Mouse (Mus musculus): ENCODE results near the gene Wnt16. TPM values are rescaled to one million over a fixed set of nuclear protein-coding genes. Genes with fewer than 3 reads are reported as not detected.
A peak's percentile ranks its signal among the peaks of the same experiment; 100 is the strongest.
"Not testable (repeated sequence)": the region's sequence is repeated elsewhere in the genome, so short reads cannot be mapped to it uniquely, and the experiment has no call there.

The Wnt16 gene
- 0.13 and 0.41 TPM in 2 replicates for polyA plus RNA-seq (2016; fragmentation: Nextera tagmentation; extraction: Ambion mirVana)

GRCm38 (mm10) chr6:22288004-22288736, at the start of gene Wnt16:
Wnt16 (plus strand) TSS chr6:22288227.
- Histone ChIP-seq H3K9me3 (no peaks in the 10 kb centered on the region), H3K4me3 (peak within 1 kb of the TSS; percentile 46), H3K9ac (replicated peaks) (peak within 1 kb of the TSS; percentile 43), H3K36me3 (no peaks in the 10 kb centered on the region), H3K4me1 (peaks cover 22% of the 10 kb centered on the region), H3K27me3 (peaks cover 44% of the 10 kb centered on the region), H3K4me2 (replicated peaks) (peak within 1 kb of the TSS; percentile 92), H3K27ac (replicated peaks) (no peak within 1 kb of the TSS)
- ATAC-seq (ENCODE audit: low FRiP score, low read depth), result peak; percentile 77
- 1% methylated on average over 20 of the region's 20 CpGs for WGBS

GRCm38 (mm10) chr6:22243321-22243720, 44.7 kb upstream of the Wnt16 start:
- H3K9me3 ChIP-seq, result no peaks in the 10 kb centered on the region
- WGBS, result 62% methylated on average over 8 of the region's 8 CpGs
- H3K27ac ChIP-seq (replicated peaks), result no peak overlapping the region
- H3K4me2 ChIP-seq (replicated peaks), result no peak overlapping the region
- no peaks in the 10 kb centered on the region for H3K4me1 ChIP-seq
- no peak for ATAC-seq (ENCODE audit: low FRiP score, low read depth)
- H3K4me3 ChIP-seq, result no peak overlapping the region
- H3K27me3 ChIP-seq, result no peaks in the 10 kb centered on the region
- H3K9ac ChIP-seq (replicated peaks), result no peak overlapping the region
- H3K36me3 ChIP-seq, result no peaks in the 10 kb centered on the region

GRCm38 (mm10) chr6:22246696-22247095, 41.3 kb upstream of the Wnt16 start:
- no peak overlapping the region for H3K9ac ChIP-seq (replicated peaks)
- 95% methylated on average over 2 of the region's 2 CpGs for WGBS
- no peaks in the 10 kb centered on the region for H3K36me3 ChIP-seq
- no peak overlapping the region for H3K27ac ChIP-seq (replicated peaks)
- no peak overlapping the region for H3K4me3 ChIP-seq
- no peaks in the 10 kb centered on the region for H3K27me3 ChIP-seq
- no peaks in the 10 kb centered on the region for H3K9me3 ChIP-seq
- H3K4me2 ChIP-seq (replicated peaks), result no peak overlapping the region
- H3K4me1 ChIP-seq, result no peaks in the 10 kb centered on the region
- no peak for ATAC-seq (ENCODE audit: low FRiP score, low read depth)

GRCm38 (mm10) chr6:22258784-22259183, 29.2 kb upstream of the Wnt16 start:
- no peaks in the 10 kb centered on the region for H3K9me3 ChIP-seq
- WGBS, result 93% methylated on average over 4 of the region's 4 CpGs
- H3K36me3 ChIP-seq, result no peaks in the 10 kb centered on the region
- no peak overlapping the region for H3K4me2 ChIP-seq (replicated peaks)
- H3K4me1 ChIP-seq, result no peaks in the 10 kb centered on the region
- ATAC-seq (ENCODE audit: low FRiP score, low read depth), result no peak
- H3K27ac ChIP-seq (replicated peaks), result no peak overlapping the region
- H3K4me3 ChIP-seq, result no peak overlapping the region
- no peak overlapping the region for H3K9ac ChIP-seq (replicated peaks)
- no peaks in the 10 kb centered on the region for H3K27me3 ChIP-seq

- H3K9ac ChIP-seq (replicated peaks), result no peak overlapping the region
- H3K4me2 ChIP-seq (replicated peaks), result no peak overlapping the region
- no peak overlapping the region for H3K4me3 ChIP-seq
- WGBS, result 87% methylated on average over 4 of the region's 4 CpGs
- H3K27me3 ChIP-seq, result no peaks in the 10 kb centered on the region
- no peaks in the 10 kb centered on the region for H3K9me3 ChIP-seq
- H3K36me3 ChIP-seq, result no peaks in the 10 kb centered on the region
- no peaks in the 10 kb centered on the region for H3K4me1 ChIP-seq
- H3K27ac ChIP-seq (replicated peaks), result no peak overlapping the region
- no peak for ATAC-seq (ENCODE audit: low FRiP score, low read depth)
These were observed 25.5 kb upstream of the Wnt16 start for GRCm38 (mm10) chr6:22262519-22262918.

GRCm38 (mm10) chr6:22264094-22264493, 23.9 kb upstream of the Wnt16 start:
- not testable (repeated sequence) for ATAC-seq (ENCODE audit: low FRiP score, low read depth); H3K4me3 ChIP-seq; H3K4me1 ChIP-seq; H3K4me2 ChIP-seq (replicated peaks); H3K9ac ChIP-seq (replicated peaks); H3K36me3 ChIP-seq; H3K9me3 ChIP-seq; H3K27me3 ChIP-seq; H3K27ac ChIP-seq (replicated peaks)
- 86% methylated on average over 8 of the region's 8 CpGs for WGBS

GRCm38 (mm10) chr6:22266018-22266417, 22.0 kb upstream of the Wnt16 start:
- Histone ChIP-seq H3K9me3 (no peaks in the 10 kb centered on the region), H3K27ac (replicated peaks) (no peak overlapping the region), H3K36me3 (no peaks in the 10 kb centered on the region), H3K4me1 (no peaks in the 10 kb centered on the region), H3K9ac (replicated peaks) (no peak overlapping the region), H3K4me3 (no peak overlapping the region), H3K27me3 (no peaks in the 10 kb centered on the region), H3K4me2 (replicated peaks) (no peak overlapping the region)
- ATAC-seq (ENCODE audit: low FRiP score, low read depth), result no peak
- WGBS, result 83% methylated on average over 4 of the region's 4 CpGs

- Histone ChIP-seq H3K27ac (replicated peaks) (no peak overlapping the region), H3K9ac (replicated peaks) (no peak overlapping the region), H3K4me3 (no peak overlapping the region), H3K4me2 (replicated peaks) (no peak overlapping the region), H3K4me1 (no peaks in the 10 kb centered on the region), H3K9me3 (no peaks in the 10 kb centered on the region), H3K36me3 (no peaks in the 10 kb centered on the region), H3K27me3 (no peaks in the 10 kb centered on the region)
- WGBS, result 83% methylated on average over 5 of the region's 5 CpGs
- ATAC-seq (ENCODE audit: low FRiP score, low read depth), result no peak
These were observed 20.0 kb upstream of the Wnt16 start for GRCm38 (mm10) chr6:22267807-22268667.

- Histone ChIP-seq H3K9ac (replicated peaks) (no peak overlapping the region), H3K36me3 (no peaks in the 10 kb centered on the region), H3K27me3 (no peaks in the 10 kb centered on the region), H3K4me1 (no peaks in the 10 kb centered on the region), H3K4me3 (no peak overlapping the region), H3K9me3 (no peaks in the 10 kb centered on the region), H3K4me2 (replicated peaks) (no peak overlapping the region), H3K27ac (replicated peaks) (no peak overlapping the region)
- ATAC-seq (ENCODE audit: low FRiP score, low read depth), result no peak
These were observed 19.4 kb upstream of the Wnt16 start for GRCm38 (mm10) chr6:22268677-22269076.

- no peak for ATAC-seq (ENCODE audit: low FRiP score, low read depth)
- H3K4me2 ChIP-seq (replicated peaks), result no peak overlapping the region
- H3K4me1 ChIP-seq, result no peaks in the 10 kb centered on the region
- no peak overlapping the region for H3K9ac ChIP-seq (replicated peaks)
- H3K27ac ChIP-seq (replicated peaks), result no peak overlapping the region
- WGBS, result 84% methylated on average over 8 of the region's 8 CpGs
- no peaks in the 10 kb centered on the region for H3K27me3 ChIP-seq
- no peaks in the 10 kb centered on the region for H3K9me3 ChIP-seq
- no peak overlapping the region for H3K4me3 ChIP-seq
- H3K36me3 ChIP-seq, result no peaks in the 10 kb centered on the region
These were observed 18.0 kb upstream of the Wnt16 start for GRCm38 (mm10) chr6:22269840-22270521.

- H3K36me3 ChIP-seq, result no peaks in the 10 kb centered on the region
- H3K9me3 ChIP-seq, result no peaks in the 10 kb centered on the region
- no peak overlapping the region for H3K4me2 ChIP-seq (replicated peaks)
- no peak overlapping the region for H3K27ac ChIP-seq (replicated peaks)
- no peak for ATAC-seq (ENCODE audit: low FRiP score, low read depth)
- no peaks in the 10 kb centered on the region for H3K4me1 ChIP-seq
- no peak overlapping the region for H3K9ac ChIP-seq (replicated peaks)
- WGBS, result 85% methylated on average over 3 of the region's 3 CpGs
- H3K4me3 ChIP-seq, result no peak overlapping the region
- no peaks in the 10 kb centered on the region for H3K27me3 ChIP-seq
These were observed 10.1 kb upstream of the Wnt16 start for GRCm38 (mm10) chr6:22277941-22278340.

Data from midbrain, embryonic 12.5 days (tissue).